Mouse (Mus musculus) lung, postnatal 4 days (tissue): ENCODE results near the gene Nkpd1.

Experiments
- DNase-seq, 2 experiments: peaks; one replicate each; pipeline ENCODE4 v3.0.0; 2021

Nkpd1 gene

GRCm38 (mm10) chr7:19547344-19547969 is 29.8 kb downstream of the Nkpd1 start:
- no peak for DNase-seq

DNA sequence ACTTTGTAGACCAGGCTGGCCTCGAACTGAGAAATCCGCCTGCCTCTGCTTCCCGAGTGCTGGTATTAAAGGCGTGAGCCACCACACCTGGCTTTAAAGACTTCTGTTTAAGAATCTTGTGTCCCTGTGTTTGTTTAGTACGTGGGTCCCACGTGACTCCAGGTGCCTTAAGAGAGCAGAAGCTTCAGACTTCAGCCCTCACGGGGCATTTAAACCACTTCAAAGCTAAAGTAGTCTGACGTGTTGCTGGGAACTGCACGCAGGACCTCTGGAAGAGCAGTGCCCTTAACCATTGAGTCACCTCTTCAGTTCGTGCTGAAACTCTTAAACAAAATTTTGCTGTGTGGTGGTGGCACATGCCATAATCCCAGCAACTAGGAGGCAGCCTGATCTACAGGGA is 31.8 kb downstream of the Nkpd1 start:
- peak in 1 of 2 experiments; percentile 38 for DNase-seq

GRCm38 (mm10) chr7:19551634-19552033 is 34.0 kb downstream of the Nkpd1 start:
- DNase-seq, result no peak

GRCm38 (mm10) chr7:19552443-19552842 is 34.8 kb downstream of the Nkpd1 start:
- no peak for DNase-seq

DNA sequence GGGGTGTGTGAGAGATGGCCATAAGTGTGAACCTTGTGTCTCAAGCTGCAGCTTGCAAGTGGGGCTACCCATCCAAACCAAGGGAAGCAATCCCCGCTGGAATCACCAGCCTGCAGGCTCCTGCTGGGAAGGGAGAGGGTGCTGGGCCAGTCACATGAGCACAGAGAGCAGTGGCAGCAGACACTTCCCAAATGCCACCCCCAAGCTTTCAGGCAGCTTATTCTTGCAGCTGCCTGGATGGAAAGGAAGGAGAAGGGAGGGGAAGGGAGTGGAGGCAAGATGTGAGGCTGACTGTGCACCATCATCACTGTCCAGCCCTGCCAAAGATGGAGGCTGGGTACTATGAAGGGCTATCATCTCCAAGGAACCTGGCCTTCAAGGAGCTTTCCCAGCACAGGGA is 36.5 kb downstream of the Nkpd1 start:
- no peak for DNase-seq

DNA sequence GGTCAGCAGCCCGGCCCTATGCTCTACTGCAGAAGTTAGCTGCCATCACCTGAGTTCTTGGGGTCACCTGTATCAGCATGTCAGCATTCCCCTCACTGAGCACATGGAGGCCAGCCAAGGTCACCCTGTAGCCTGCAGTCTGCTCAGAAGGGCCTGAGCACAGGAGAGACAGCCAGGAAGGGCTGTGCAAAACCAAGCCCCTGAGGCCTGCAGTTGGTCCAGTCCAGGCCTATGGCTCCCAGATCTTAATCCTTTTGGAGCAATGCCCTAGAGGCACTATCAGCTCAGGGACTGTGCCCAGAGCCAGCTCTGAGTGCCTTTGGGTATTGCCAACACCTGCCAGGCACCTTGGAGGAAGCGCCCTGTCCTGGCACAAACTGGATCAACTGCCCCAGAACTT is 39.4 kb downstream of the Nkpd1 start:
- no peak for DNase-seq

DNA sequence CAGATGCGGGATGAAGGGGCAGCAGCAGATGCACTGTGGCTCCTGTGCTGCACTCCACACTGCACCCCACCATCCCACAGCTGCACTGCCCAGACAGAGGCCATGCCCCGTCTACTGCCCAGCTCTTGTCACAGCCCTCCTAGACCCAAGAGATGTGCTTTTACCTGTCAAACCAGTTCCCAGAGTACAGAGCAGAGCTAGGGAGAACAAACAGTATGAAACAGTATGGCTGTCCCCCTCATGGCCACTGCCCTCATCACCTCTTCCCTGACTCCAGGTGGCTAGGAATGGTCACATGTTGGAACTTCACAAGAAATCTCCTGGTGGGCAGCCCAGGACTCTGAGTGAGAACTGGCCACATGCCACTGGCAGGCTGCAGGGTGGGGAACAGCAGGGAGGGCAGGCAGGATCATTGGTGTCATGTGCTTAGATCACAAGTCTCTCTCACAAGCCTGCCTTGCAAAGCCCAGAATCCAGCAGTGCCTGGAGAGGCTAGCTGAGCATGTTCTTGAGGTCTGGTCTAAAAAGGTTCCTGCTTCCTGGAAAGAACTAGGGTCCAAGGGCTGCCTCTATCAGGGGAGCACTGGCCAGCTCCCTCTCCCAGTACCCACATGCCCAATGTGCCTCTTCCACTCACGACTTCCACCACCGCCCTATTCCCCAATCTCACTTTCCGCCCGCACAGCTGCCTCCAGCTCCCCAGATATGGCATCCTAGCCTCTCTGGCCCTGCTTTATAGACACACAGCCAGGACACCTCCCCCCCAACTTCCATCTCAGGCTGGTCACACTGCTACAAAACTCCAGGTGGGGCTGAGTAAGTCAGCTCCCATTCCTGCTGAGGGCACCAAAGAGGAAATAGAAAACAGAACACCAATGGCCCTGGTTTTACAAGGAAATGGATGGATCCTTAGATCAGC is 40.6 kb downstream of the Nkpd1 start:
- DNase-seq, result peak in 1 of 2 experiments; percentile 73

- no peak for DNase-seq
These were observed 41.3 kb downstream of the Nkpd1 start for GRCm38 (mm10) chr7:19558965-19559364.

GRCm38 (mm10) chr7:19560491-19561260 is 43.0 kb downstream of the Nkpd1 start:
- peak in 1 of 2 experiments; percentile 46 for DNase-seq

GRCm38 (mm10) chr7:19561431-19561764 is 43.8 kb downstream of the Nkpd1 start:
- no peak for DNase-seq

DNA sequence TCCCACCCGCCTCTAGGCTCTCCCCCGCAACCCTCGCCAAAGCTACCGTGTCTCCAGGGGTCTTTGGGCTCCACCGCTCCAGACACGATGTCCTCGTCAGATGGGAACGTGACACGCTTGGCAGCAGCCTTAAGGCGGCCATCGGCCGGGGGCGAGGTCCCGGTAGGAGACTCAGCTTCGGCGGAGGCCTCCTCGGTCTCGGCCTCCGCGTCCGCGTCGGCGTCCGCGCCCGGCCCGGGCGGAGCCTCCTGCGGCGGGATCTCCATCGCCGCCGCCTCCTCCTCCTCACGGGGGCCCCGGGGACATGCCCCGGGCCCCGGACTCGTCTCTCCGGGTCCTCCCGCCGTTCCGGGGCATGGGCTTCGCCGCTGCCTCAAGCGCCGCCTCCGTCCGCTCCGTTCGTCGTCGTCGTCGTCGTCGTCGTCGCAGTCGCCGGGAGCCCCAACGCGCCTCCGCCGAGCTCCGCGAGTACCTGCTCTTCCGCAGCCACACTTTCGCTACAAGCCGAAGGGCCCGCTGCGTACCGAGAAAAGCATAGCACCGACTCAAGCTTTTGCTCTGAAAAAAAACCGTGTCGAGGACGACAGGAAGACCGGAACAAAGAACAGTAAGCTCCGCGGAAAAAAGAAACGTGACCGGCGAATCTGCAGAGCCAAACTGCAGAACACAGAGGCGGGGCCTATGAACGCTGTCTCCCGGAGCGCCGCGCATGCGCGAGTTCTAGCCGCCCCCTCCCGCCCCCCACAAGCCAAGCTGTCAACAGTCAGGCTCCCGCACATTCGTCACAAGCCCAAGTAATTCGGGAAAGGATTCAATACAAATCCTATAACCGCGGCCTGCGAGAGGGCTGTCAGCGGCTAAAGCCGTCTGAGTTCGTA is 44.4 kb downstream of the Nkpd1 start:
- peak; percentile 91 to 93 for DNase-seq

DNA sequence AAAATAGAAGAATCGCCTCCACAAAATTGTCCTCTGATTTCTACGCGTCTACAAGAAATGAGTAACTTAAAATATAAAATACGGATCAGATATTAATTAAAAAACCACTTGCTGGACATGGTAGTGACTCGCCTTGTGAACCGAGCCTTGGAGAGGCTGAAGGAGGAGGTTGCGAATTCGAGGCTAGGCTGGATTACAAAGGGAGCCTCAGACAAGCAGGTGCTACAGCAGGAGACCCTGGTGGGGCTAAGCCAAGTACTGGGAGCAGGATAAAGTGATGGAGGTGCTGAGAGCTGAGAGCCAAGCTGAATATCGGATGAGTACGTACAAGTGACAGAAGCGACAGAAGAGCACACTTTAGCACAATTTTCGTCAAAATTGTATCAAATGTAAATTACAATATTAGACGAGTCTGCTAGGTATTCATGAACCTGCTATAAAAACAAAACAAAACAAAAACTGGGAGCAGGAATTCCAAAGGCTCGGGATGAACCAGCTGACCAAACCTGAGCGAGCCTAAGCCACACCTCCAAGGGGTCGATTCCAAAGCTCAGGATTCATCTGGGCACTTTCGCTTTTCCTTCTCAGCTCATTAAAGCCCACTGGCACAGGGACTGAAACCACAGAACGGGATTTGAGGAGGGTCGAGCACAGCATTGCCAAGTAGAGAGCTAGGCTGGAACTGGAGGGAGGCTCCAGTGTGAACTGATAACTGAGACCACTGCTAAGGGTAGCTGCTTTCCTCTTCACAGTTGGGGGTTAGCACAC is 45.2 kb downstream of the Nkpd1 start, which contains the start of gene Ppp1r37:
Gene Ppp1r37, minus strand, starts transcription at position 434 of the 768 bp plus-strand sequence.
- no peak for DNase-seq

- no peak for DNase-seq
These were observed 46.2 kb downstream of the Nkpd1 start for GRCm38 (mm10) chr7:19563884-19564283.

DNA sequence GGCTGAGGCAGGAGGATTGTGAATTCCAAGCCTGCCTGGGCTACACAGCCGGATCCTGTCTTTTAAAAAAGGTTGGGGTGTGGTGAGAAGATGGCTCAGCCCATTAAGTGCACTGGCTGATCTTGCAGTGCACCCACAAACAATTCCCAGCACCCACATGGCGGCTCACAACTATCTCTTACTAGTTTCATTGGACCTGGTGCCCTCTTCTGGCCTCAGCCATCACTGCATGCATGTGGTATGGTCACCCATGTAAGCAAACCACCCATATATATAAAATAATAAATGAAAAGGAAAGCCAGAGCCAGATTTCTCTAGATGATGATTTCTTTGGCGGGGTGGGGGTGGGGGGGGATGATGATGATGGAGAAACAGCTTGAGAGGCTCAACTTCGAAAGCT is 46.8 kb downstream of the Nkpd1 start:
- no peak for DNase-seq

DNA sequence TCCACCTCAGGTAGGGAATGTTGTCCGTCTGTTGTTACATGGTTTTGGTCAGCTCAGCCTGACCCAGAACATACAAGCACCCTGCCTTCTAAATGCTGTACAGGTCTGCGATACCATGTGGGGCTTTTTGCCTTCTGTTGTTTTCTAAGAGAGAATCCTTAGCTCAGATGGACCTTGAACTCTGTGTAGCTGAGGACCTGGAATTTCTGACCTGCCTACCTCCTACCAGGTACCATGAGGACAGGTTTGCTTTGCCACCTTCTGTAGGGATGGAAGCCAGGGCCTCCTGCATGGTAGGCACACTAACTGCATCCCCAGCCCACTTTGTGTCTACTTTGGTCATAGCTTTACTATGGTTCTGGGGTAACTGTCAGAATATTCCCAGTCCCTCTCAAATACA is 48.2 kb downstream of the Nkpd1 start:
- DNase-seq, result no peak

DNA sequence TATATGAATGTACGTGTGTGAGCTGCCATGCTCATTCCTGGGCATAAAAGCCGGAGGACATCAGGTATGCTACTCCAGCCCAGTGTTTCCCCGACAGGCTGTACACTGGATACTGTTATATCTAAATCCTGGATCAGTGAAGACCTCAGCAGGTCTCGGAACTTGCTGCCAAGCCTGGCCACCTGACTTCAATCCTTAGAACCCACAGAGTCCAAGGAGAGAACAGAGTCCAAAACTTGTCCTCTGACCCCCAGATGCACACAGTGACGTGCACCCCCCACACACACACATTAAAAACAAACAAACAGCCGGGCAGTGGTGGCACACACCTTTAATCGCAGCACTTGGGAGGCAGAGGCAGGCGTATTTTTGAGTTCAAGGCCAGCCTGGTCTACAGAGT is 49.8 kb downstream of the Nkpd1 start:
- DNase-seq, result no peak

DNA sequence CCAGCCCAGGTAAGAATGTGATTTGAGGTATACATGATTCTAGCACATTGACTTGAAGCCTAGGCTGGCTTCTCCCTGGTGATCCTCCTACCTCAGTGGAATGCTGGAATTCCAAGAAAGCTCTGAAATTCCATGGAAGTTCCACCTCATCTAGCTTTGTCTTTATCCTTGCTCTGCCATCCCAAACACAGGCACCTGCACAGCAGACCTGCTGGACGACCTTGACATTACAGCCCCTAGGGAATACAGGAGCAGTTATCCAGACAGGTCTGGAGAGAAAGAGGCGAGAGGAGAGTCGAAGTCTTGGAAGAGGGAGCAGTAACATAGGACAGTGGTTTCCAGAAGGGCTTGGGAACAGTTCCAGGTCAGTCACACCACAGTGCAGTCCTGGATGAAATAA is 52.0 kb downstream of the Nkpd1 start:
- no peak for DNase-seq

DNA sequence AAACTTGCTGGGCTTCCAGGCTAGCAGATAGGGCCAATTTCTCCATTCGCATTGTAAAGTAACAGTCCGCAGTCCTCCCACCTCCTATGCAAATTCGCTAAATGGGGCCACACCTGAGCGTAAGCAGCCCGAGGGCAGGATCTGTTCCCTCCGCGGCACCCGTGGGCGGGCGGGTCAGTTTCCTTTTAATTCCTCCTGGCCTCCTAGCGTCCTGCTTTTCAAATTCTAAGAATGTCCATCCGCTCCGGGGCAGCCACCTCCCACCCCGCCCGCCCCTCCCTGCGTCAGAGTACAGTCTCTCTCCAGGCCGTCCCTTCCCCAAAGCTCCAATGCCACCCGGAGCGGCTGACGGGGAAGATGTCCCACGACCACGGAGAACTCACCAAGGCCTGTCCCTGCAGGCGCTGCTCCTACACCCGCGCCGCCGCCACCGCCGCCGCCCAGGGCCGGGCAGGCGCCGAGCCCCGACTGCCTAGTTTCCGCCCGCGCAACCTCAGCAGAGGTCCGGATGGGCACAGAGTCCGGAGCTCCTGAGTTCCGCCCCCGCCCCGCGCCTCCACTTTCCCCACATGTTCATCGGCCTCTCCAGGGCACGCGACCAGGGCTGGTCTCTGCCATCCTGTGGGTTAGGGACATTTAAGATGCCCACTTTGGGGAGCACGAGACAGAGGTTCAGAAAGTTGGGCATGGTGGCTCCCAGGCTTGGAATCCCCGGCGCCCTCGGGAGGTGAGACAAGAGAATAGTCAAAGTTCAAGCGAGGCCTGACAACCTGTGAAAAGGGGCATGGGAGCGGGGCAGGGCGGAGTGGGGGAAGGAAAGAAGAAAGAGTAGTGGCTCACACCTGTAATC is 55.5 kb downstream of the Nkpd1 start:
- peak; percentile 89 to 91 for DNase-seq

DNA sequence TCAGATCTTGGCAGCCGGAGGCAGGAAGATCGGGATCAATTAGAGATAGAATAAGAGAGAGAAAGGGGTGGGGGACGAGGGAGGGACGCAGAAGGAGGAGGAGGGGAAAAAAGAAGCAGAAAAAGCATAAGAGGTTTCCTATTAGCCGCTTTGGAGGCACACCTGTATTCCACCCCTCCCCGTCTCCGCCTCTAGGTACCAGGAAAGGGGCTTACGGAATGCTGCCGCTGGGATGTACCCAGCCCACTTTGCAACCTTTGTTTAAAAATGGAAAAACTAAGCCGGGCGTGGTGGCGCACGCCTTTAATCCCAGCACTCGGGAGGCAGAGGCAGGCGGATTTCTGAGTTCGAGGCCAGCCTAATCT is 56.1 kb downstream of the Nkpd1 start:
- DNase-seq, result no peak
